Mouse (Mus musculus): ENCODE measurements around the gene Clint1. TPM values are rescaled to one million over a fixed set of nuclear protein-coding genes. Genes with fewer than 3 reads are reported as not detected.
"Not testable (repeated sequence)": the region's sequence is repeated elsewhere in the genome, so short reads cannot be mapped to it uniquely, and the experiment has no call there.

Clint1 gene
- polyA plus RNA-seq, 1 experiment = 25.6 TPM

DNA sequence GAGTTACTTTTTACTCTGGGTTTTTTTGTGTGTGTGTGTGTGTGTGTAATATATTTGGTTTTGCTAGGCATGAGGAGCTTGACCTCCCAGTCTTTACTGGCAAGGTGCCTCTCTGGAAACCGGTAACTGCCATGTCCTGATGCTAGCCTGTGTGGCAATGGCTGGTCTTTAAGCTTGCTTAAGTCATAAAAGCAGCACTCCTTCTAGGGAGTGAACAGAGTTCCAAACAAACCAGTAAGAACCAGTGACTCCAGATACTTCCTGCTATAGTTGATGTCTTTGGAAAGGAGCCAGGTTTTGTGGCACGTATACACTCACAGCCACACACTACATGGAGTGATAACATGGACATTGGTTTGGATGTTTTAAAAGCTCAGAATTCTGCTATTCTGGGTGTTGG, 24.2 kb downstream of the Clint1 start:
- 47% methylated on average over 2 of the region's 2 CpGs for WGBS
- H3K27ac ChIP-seq (ENCODE audit: control insufficient read depth, insufficient read depth, low read depth, low read length, poor library complexity) = no peak overlapping the region
- H3K4me1 ChIP-seq (ENCODE audit: control insufficient read depth, insufficient read depth, low read length) = peaks cover 5% of the 10 kb centered on the region
- TF ChIP-seq POLR2A (IDR thresholded peaks at IDR 0.05; ENCODE audit: borderline replicate concordance, control insufficient read depth, low read depth, low read length) (no peak), CTCF (IDR thresholded peaks at IDR 0.05; ENCODE audit: control insufficient read depth, insufficient read depth, low read length) (no peak)
- H3K4me3 ChIP-seq (replicated peaks; ENCODE audit: control insufficient read depth, low read depth, low read length) = no peak overlapping the region

DNA sequence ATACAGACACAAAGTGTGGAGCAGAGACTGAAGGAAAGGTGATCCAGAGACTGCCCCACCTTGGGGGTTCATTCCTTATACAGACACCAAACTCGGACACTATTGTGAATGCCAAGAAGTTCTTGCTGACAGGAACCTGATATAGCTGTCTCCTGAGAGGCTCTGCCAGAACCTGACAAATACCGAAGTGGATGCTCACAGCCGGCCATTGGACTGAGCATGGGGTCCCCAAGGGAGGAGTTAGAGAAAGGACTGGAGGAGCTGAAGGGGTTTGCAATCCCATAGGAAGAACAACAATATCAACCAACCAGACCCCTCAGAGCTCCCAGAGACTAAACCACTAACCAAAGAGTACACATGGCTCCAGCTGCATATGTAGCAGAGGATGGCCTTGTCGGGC, 27.5 kb downstream of the Clint1 start:
- WGBS = 83% methylated on average over 4 of the region's 4 CpGs
- not testable (repeated sequence) for H3K4me1 ChIP-seq (ENCODE audit: control insufficient read depth, insufficient read depth, low read length); H3K27ac ChIP-seq (ENCODE audit: control insufficient read depth, insufficient read depth, low read depth, low read length, poor library complexity); H3K4me3 ChIP-seq (replicated peaks; ENCODE audit: control insufficient read depth, low read depth, low read length)

DNA sequence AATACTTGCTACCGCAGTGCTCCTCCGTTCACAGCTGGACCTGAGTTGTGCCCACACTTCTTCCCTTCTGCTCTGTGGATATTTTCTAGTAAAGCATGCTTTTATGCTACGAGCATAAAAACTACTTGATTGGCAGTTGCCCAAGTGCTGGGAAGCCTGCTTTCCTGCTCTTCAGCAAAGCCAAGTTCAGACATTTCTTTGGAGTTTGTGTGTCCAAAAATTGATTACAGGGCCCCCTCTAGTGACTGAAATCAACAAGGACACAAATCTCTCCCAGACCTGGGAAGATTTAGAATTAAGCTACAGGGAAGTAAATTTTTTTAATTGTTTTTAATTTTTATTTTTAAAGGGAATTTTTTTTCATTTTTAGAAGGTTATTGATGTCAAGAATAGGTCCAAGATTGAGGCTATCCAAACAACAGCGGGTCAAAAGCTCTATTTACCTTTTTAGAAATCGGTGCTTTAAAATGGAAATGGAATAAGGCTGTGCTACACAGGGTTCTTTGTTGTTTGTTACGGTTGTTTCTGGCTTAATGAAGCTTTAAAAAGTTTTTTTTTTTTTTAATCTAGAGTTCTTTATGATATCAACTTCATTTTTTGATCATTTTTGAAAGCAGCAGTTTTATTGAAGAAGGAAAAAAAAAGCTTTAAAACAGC, 29.3 kb downstream of the Clint1 start:
- peaks cover 1% of the 10 kb centered on the region for H3K4me1 ChIP-seq (ENCODE audit: control insufficient read depth, insufficient read depth, low read length)
- no peak overlapping the region for H3K4me3 ChIP-seq (replicated peaks; ENCODE audit: control insufficient read depth, low read depth, low read length)
- no peak overlapping the region for H3K27ac ChIP-seq (ENCODE audit: control insufficient read depth, insufficient read depth, low read depth, low read length, poor library complexity)
- 67% methylated on average over 6 of the region's 6 CpGs for WGBS
- TF ChIP-seq CTCF (IDR thresholded peaks at IDR 0.05; ENCODE audit: control insufficient read depth, insufficient read depth, low read length) (no peak), POLR2A (IDR thresholded peaks at IDR 0.05; ENCODE audit: borderline replicate concordance, control insufficient read depth, low read depth, low read length) (no peak)

DNA sequence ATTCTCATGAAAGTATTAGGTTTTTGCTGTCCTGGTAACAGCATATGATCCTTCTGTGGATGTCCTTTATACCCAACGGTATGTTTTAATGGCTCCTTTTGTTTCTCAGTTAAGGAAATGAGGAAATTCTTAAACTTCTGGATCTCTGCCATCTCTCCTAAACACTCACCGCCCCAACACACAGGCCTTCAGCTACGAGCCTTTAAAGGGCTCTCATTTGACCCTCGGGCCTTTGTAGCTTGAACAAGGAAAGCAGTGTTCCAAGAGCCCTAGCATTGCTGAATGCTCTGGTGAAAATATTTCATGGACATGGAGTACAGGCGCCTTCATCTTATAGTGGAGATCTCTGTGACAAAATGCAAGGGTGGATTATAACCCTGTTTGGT, 29.8 kb downstream of the Clint1 start:
- TF ChIP-seq CTCF (IDR thresholded peaks at IDR 0.05; ENCODE audit: control insufficient read depth, insufficient read depth, low read length) (no peak), POLR2A (IDR thresholded peaks at IDR 0.05; ENCODE audit: borderline replicate concordance, control insufficient read depth, low read depth, low read length) (no peak)
- Histone ChIP-seq H3K27ac (ENCODE audit: control insufficient read depth, insufficient read depth, low read depth, low read length, poor library complexity) (no peak overlapping the region), H3K4me3 (replicated peaks; ENCODE audit: control insufficient read depth, low read depth, low read length) (no peak overlapping the region), H3K4me1 (ENCODE audit: control insufficient read depth, insufficient read depth, low read length) (peaks cover under 1% of the 10 kb centered on the region)
- 28% methylated on average over 5 of the region's 5 CpGs for WGBS

DNA sequence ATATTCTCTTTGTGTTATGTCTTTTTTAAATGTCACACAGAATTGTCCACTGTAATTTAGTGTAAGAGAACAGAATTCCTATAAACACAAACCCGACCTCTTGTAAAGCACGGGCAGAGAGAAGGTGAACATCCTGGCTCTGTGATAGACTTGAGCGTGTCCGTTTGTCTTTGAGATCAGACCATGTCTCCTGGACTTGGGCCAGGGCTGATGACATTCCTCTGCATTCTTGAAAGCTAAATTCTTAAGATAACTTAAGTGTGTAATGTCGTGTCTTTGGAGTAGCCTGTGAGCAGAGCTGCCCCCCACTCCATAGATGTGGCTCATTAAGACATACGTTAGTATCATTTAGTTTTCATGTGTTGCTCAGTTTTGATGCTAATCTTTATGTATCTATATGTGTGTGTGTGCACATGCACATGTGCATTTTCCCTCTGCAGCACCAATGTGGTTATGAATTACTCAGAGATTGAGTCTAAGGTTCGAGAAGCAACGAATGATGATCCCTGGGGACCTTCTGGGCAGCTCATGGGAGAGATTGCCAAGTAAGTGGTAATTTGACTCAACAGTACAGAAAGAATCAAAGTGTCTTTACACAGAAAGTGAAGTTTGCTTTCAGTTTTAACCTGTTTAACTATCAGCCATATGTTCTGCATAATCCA, 31.6 kb downstream of the Clint1 start:
- WGBS = 55% methylated on average over 8 of the region's 8 CpGs

DNA sequence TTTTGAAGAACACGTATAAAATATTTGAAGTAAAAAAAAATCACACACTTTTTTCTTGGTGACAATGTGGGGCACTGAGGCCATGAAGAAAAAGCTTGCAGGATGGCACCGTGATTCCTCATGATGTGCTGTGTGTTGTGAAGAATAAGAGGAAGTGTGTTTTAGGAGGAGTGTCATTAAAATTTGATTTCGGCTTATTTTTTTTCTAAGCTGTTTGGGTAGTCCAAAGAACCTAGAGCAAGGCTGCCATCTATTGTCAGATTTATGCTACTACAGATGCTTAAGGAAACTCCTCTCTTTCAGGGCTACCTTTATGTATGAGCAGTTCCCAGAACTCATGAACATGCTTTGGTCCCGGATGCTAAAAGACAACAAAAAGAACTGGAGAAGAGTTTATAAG, 32.2 kb downstream of the Clint1 start:
- Histone ChIP-seq H3K4me3 (replicated peaks; ENCODE audit: control insufficient read depth, low read depth, low read length) (no peak overlapping the region), H3K27ac (ENCODE audit: control insufficient read depth, insufficient read depth, low read depth, low read length, poor library complexity) (no peak overlapping the region), H3K4me1 (ENCODE audit: control insufficient read depth, insufficient read depth, low read length) (peaks cover 2% of the 10 kb centered on the region)
- TF ChIP-seq POLR2A (IDR thresholded peaks at IDR 0.05; ENCODE audit: borderline replicate concordance, control insufficient read depth, low read depth, low read length) (no peak), CTCF (IDR thresholded peaks at IDR 0.05; ENCODE audit: control insufficient read depth, insufficient read depth, low read length) (peak; percentile 24; the same call in 1 of the 2 replicates)
- WGBS = 39% methylated on average over 4 of the region's 4 CpGs

More for the DNA sequence above, 31.6 kb downstream of the Clint1 start:
- H3K4me3 ChIP-seq (replicated peaks; ENCODE audit: control insufficient read depth, low read depth, low read length) = no peak overlapping the region
- no peak overlapping the region for H3K27ac ChIP-seq (ENCODE audit: control insufficient read depth, insufficient read depth, low read depth, low read length, poor library complexity)
- no peak for TF ChIP-seq CTCF (IDR thresholded peaks at IDR 0.05; ENCODE audit: control insufficient read depth, insufficient read depth, low read length)
- TF ChIP-seq POLR2A (IDR thresholded peaks at IDR 0.05; ENCODE audit: borderline replicate concordance, control insufficient read depth, low read depth, low read length) = no peak
- no peaks in the 10 kb centered on the region; the same call in 1 of the 2 replicates for H3K4me1 ChIP-seq (ENCODE audit: control insufficient read depth, insufficient read depth, low read length)

DNA sequence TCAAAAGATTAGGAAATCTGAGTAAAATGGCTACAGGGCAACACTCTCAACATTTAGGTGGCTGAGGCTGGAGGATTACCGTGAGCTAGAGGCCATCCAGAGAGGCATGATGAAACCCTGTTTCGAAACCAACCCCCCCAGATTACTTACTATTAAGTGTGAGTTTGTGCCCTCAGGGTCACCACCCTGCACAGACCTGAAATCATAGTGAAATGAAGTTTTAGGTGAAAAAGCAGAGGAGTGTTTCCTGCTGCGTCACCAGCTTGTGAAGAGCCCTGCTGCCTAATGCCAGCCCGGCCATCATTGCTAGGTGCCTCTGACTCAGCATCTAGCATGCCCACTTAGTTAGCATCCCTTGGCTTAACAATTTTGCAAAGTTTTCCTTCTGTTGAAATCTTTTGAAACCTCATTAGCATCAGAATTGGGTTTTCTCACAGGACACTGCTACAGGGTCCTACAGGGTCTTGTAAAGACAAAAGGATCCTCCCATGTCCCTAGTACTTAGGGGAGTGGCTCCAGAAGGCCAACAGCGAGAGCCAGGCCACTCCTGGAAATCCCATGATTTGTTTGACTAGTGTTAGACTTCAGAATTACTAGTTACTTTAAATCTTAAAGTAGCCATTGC, 33.9 kb downstream of the Clint1 start:
- 80% methylated on average over 5 of the region's 5 CpGs for WGBS
- Histone ChIP-seq H3K27ac (ENCODE audit: control insufficient read depth, insufficient read depth, low read depth, low read length, poor library complexity) (no peak overlapping the region), H3K4me1 (ENCODE audit: control insufficient read depth, insufficient read depth, low read length) (peaks cover 4% of the 10 kb centered on the region), H3K4me3 (replicated peaks; ENCODE audit: control insufficient read depth, low read depth, low read length) (no peak overlapping the region)
- TF ChIP-seq CTCF (IDR thresholded peaks at IDR 0.05; ENCODE audit: control insufficient read depth, insufficient read depth, low read length) (no peak), POLR2A (IDR thresholded peaks at IDR 0.05; ENCODE audit: borderline replicate concordance, control insufficient read depth, low read depth, low read length) (no peak)

DNA sequence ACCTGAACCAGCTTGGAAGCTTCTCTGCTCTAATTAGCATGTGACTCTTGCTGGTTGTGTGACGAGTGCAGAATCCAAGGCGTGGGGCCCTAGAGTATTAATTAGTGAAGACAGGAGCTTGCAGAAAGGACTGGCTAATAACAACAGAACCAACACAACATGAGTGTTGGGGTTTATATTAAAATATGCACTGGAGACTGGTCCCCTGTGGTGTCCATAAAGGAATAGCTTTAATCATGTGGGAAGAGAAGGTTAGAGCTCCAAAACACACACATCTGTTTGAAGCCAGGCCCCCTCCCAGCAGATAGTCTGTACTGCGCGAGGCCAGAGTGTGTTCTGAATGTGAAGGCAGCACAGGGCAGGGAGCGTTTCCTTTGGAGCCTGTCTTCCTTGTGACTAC, 34.7 kb downstream of the Clint1 start:
- no peak overlapping the region for H3K27ac ChIP-seq (ENCODE audit: control insufficient read depth, insufficient read depth, low read depth, low read length, poor library complexity)
- TF ChIP-seq CTCF (IDR thresholded peaks at IDR 0.05; ENCODE audit: control insufficient read depth, insufficient read depth, low read length) = no peak
- no peak for TF ChIP-seq POLR2A (IDR thresholded peaks at IDR 0.05; ENCODE audit: borderline replicate concordance, control insufficient read depth, low read depth, low read length)
- H3K4me1 ChIP-seq (ENCODE audit: control insufficient read depth, insufficient read depth, low read length) = peaks cover 4% of the 10 kb centered on the region
- 95% methylated on average over 5 of the region's 5 CpGs for WGBS
- H3K4me3 ChIP-seq (replicated peaks; ENCODE audit: control insufficient read depth, low read depth, low read length) = no peak overlapping the region

Measured in bone marrow, adult 2 months (tissue).